Mouse (Mus musculus): Measurements from ENCODE around the gene Gbgt1.
A peak's percentile ranks its signal among the peaks of the same experiment; 100 is the strongest.

The Gbgt1 gene

GRCm38 (mm10) chr2:28530311-28530710, 33.6 kb downstream of the Gbgt1 start:
- no peak for DNase-seq

DNA sequence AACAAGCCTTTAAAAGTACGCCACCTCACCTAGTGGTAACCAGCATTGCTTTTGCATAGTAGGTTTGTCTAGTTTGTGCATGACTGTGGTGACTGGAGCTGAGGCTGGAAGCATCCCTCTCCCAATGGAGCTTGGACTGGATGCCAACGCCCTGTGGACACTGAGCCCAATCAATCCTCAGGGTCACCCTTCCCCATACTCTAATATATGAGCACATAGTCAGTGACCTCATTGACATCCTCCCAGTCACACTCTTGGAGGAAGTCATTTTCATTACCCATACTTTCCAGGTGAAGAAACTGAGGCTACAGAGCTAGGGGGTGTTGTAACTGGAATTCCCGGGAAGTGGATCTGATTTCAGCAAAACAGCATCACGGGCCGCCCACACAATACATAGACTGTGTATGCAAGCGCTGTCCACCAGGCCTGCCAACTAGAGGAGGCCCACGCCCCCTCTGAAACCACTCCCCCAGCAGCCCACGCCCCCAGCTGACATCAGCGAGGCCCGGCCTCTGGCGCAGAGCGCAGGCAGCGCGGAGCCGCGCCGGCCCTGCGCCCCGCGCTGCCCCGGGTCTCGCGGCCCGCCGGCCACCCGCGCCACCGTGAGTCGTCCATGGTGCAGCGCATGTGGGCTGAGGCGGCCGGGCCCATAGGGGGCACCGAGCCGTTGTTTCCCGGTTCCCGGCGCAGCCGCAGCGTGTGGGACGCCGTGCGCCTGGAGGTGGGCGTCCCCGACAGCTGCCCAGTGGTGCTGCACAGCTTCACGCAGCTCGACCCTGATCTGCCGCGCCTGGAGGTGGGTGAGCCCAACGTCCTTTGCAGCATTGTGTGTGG, 36.5 kb downstream of the Gbgt1 start:
- peak; percentile 91 to 94 for DNase-seq

GRCm38 (mm10) chr2:28533901-28534435, 37.3 kb downstream of the Gbgt1 start:
- no peak for DNase-seq

DNA sequence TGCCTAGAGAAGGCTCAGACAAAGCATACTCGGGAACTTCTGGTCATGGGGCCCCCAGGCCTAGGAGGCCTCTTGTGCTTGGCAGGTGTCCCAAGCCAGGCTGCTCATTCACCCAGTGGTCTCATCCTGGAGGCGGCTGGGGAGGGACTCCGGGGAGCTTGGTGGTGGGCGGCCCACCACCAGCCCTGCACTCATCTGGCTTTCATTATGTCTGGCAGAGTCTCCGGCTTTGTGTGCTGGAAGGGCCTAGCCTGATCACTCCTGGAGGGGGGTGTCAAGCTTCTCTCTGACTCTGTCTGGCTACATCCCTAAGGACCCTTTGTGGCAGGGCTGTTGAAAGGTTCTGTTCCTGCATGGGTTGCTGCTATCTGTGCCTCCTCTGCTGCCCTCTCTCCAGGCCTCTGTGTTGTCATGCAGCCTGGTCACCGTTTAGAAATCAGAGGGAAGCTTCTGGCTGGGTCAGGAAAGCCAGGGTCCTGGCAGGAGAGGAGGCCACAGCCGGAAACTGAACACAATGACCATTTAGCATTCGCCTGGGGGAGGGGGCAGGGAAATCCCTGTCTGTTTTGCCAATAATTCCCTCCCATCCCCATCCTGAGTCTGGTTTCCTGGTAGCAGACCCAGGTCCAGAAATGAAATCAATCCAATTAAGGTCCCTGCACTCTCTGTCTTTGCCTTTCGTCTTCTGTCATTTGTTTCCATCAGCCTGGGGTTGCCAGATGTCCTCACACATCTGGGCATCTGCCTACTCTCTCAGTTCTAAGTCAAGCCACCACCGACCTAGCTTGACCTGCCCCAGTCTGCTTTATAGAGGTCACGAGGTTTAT, 38.0 kb downstream of the Gbgt1 start:
- peak; percentile 50 to 67 for DNase-seq

DNA sequence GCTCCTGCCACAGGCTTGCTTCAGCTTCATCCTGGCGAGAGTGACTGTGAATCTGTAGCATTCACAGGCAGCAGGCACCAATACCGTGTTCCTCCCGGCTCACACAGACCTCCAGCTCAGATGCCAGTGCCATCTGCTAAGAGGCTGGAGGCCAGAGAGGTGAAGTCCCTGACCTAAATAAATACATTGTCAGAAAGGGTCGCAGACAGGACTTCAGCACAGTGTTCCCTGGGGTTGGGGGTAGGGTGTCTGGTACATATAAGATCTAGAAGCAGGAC, 38.5 kb downstream of the Gbgt1 start:
- no peak for DNase-seq

- DNase-seq, result peak; percentile 31 to 42
Observed at GRCm38 (mm10) chr2:28535650-28536049, 39.0 kb downstream of the Gbgt1 start.

- DNase-seq, result peak; percentile 52 to 67
Observed at GRCm38 (mm10) chr2:28536166-28536565, 39.5 kb downstream of the Gbgt1 start.

- DNase-seq, result no peak
Observed at GRCm38 (mm10) chr2:28536766-28537633, 40.3 kb downstream of the Gbgt1 start.

DNA sequence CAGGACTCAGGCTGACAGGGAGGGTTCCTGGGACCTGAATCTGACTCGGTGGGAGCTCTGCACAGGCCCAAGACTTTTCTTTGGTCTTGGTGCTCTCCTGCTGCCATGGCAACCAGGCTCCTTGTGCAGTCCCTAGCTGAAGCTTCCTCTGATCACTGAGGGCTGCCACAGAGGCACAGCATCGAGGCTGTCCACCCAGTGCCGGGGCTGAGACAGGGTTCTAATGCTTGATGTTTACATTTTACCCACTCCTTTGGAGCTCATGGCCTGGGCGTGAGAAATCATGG, 40.9 kb downstream of the Gbgt1 start:
- no peak for DNase-seq

DNA sequence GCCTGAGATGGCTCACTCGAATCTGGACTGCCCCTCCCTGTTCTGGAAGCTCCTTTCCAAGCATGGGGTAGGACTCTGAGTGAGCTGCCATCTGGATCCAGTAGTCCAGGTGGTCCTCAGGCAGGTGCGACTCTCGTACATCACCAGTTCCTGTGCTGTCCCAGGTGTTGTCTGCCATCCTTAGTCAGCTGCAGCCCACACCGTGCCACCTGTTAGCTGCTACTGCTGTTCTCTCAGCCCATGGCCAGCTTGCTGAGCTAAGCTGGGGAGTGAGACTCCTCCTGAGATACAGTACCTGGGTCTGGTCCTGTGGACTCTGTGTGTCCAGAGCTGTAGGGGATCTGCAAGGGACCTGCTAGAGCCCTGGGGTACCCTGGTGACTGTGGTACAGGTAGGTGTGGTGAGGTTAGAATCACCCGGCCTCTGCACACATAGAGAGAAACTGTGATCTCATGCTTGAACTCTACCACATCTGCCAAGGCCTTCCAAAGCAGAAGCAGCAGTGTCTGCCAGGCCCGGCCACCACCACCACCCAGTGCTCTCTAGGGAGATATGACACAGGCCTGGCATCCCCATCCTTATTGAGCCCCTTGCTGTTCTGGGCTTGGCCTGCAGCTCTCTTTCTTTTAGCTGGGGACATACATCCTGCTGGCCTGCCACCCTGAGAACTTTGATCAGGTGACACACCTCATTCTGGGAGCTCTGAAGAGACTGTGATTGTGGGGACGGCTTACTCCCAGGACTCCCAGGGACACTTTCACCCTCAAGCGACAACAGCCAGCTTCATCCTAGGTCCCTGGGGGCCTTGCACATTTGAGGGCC, 41.5 kb downstream of the Gbgt1 start:
- DNase-seq, result no peak

DNA sequence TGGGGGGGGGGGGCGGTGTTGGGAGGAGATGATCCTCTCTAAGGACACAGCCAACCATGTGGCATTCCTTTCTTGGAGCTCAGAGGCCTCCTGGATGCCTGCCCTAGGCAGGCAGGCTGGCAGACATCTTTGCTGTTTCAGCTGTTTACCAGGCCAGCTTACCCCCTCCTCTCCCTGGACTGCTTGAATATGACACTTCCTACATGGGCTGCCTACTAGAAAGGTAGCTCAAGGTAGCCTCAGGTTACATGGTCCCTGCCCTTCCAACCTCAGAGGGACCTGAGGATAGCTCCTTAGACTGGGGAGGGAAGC, 42.1 kb downstream of the Gbgt1 start:
- no peak for DNase-seq

- DNase-seq, result peak; percentile 71 to 82
Observed at GRCm38 (mm10) chr2:28539206-28539605, 42.5 kb downstream of the Gbgt1 start.

DNA sequence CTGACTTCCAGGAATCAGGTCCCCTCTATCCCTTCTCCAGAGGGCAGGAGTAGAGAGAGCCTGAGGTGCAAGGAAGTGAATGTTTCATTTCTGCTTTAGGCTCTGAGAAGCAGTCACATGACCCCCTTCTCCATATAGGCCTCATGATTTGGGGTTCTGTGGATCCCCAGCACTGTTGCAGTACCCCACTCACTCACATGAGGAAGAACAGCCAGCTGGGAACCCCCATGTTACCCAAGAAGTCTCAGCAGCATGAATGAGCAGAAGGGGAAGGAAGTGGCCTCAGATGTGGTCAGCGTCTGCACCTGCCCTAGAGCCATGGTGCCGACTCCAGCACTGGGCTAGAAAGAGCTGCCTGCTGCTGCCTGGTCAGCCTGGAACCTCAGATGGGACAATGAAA, 43.3 kb downstream of the Gbgt1 start:
- no peak for DNase-seq

GRCm38 (mm10) chr2:28540587-28541227, 44.0 kb downstream of the Gbgt1 start:
- no peak for DNase-seq

GRCm38 (mm10) chr2:28543894-28544293, 47.2 kb downstream of the Gbgt1 start:
- no peak for DNase-seq

DNA sequence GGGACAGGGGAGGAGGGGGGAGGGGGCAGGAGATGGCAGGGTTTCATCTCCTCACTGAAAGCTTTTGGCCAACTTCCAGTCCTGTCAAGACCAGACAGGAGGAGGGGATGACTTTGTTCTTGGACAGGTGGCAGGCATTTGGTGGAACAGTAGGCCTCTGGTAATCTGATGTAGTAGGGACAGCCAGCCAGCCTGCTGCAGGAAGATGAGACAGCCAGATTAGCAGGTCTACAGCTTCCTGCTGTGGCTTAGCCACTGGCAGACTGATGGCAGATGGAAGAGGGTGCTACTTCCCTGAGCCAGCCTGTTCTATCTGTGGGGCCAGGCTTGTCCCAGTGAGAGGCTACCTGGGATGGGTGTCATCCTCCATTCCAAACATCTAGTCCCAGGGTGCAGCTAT, 49.3 kb downstream of the Gbgt1 start:
- no peak for DNase-seq

DNA sequence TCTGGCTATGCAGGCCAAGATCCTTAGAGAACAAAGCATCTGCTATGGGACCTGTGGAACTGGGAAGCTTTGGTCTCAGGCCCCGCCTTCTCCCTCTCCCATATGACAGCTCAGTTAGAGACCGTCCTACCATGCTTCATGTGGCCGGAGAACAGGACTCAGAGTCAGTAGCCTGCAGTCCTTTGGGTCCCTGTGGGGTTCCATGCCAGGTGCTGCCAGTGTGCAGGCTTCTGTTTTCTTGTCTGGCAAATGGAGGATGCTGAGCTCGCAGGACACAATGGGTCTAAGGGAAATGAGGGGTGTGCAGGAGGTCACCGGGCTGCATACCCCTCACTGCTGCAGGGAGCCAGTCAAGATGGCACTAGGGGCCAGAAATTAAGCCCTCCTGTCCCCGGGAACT, 49.9 kb downstream of the Gbgt1 start:
- DNase-seq, result no peak

- DNase-seq, result peak; percentile 90
Observed at GRCm38 (mm10) chr2:28547237-28548172, 50.8 kb downstream of the Gbgt1 start.

DNA sequence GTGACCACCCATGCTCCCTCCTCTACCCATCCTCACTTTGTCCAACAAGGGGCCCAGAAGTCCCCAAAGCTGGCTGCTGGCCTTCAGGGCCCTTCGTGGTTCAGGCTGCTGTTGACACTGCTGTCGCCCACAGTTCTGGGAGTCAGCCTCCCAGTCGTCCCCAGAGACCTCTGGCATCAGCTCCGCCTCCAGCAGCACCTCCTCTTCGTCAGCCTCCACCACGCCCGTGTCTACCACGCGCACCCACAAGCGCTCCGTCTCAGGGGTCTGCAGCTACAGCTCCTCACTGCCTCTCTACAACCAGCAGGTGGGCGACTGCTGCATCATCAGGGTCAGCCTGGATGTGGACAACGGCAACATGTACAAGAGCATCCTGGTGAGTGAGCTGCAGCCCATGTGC, 52.5 kb downstream of the Gbgt1 start:
- no peak for DNase-seq

DNA sequence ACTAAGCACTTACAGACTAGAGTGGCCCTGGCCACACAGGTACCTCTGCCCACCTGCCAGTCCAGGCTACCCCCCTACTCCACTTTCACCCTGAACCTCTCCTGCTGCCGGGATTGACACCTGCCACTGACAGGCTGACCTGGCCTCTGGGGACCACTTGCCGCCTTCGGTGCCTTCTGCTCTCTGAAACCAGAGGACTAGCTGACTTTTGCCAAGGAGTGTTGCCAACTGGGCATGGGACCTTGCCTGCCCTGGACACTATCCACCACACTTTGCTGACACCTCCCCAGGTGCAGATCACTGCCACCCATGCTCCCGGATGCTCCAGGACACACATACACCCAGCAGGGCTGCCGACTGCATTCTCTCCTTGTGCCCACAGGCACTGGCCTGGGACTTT, 55.6 kb downstream of the Gbgt1 start:
- no peak for DNase-seq

All from kidney, postnatal 4 days (tissue).